In the genomic region with DNA sequence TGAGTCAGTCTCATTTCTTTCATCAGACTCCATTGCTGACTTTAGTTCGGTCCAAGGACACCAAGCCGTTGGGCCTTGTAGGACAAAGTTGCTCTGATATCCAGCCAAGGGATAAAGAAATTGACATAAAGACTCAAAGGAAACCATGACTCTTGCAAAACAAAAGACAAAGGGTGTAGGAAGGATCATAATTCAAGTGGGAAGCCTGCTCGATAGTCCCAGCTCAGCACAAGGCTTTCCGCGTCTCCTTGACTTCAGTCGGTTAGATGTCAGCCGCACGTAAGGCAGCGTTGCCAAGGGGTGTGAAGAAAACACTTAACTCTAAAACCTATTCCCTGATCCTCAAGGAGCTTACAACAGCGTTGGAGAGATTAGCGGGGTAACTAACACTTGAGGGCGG, we compare ENCODE assay signal across 8 mouse cellular contexts. TPM values are rescaled to one million over a fixed set of nuclear protein-coding genes. Genes with fewer than 3 reads are reported as not detected.
A peak's percentile ranks its signal among the peaks of the same experiment; 100 is the strongest.
DNase-seq lines count a peak whose midpoint lies in the region; ATAC-seq and TF ChIP-seq lines count a peak whose summit lies in the region.

No protein-coding gene starts in this region.

- H3K27me3 ChIP-seq in liver, adult 2 months (ENCODE audit: control insufficient read depth, insufficient read depth, low read length), result no peaks in the 10 kb centered on the region
- H3K27me3 ChIP-seq in forebrain, embryonic 11.5 days (ENCODE audit: control insufficient read depth, insufficient read depth, low read length), result no peaks in the 10 kb centered on the region
- H3K27me3 ChIP-seq in intestine, embryonic 16.5 days (replicated peaks; ENCODE audit: control insufficient read depth, insufficient read depth, low read length), result no peaks in the 10 kb centered on the region
- no peaks in the 10 kb centered on the region for H3K27me3 ChIP-seq in neural tube, embryonic 13.5 days

- DNase-seq in liver, adult 2 months (ENCODE audit: extremely low read depth, low read depth, low spot score), result no peak
- no peak for DNase-seq in liver
- no peak for DNase-seq in forebrain, embryonic 11.5 days (ENCODE audit: low spot score)
- DNase-seq in natural killer cell, adult 2 months (ENCODE audit: low spot score in 2 of 2), result no peak
- DNase-seq in gastrocnemius, postnatal 36 days, result no peak
- no peak for DNase-seq in urinary bladder, postnatal 4 days (ENCODE audit: low spot score in 2 of 2)

- 0 out of 2 replicates have a peak overlapping the region, but pooled peaks have one; percentile 95 for H3K4me3 ChIP-seq in liver, adult 2 months (ENCODE audit: insufficient read depth, low read depth, low read length)
- 0 out of 2 replicates have a peak overlapping the region, but pooled peaks have one; percentile 66 for H3K4me3 ChIP-seq in forebrain, embryonic 11.5 days (ENCODE audit: low read depth, low read length)
- H3K4me3 ChIP-seq in intestine, embryonic 16.5 days (ENCODE audit: low read length), result peak overlapping the region; percentile 65
- peak overlapping the region; percentile 81 for H3K4me3 ChIP-seq in neural tube, embryonic 13.5 days

- no peaks in the 10 kb centered on the region for H3K4me1 ChIP-seq in liver, adult 2 months (ENCODE audit: control insufficient read depth, insufficient read depth, low read length)
- H3K4me1 ChIP-seq in forebrain, embryonic 11.5 days (replicated peaks; ENCODE audit: control insufficient read depth, insufficient read depth, low read length), result peaks cover 2% of the 10 kb centered on the region; the same call in 1 of the 2 replicates
- H3K4me1 ChIP-seq in intestine, embryonic 16.5 days (ENCODE audit: control insufficient read depth, insufficient read depth, low read length), result no peaks in the 10 kb centered on the region; the same call in 1 of the 2 replicates
- peaks cover 17% of the 10 kb centered on the region for H3K4me1 ChIP-seq in neural tube, embryonic 13.5 days (replicated peaks)

- WGBS in liver, adult 2 months, result 78% methylated on average over 12 of the region's 12 CpGs
- WGBS in forebrain, embryonic 11.5 days, result 66% methylated on average over 12 of the region's 12 CpGs
- WGBS in intestine, embryonic 16.5 days, result 69% methylated on average over 12 of the region's 12 CpGs
- 55% methylated on average over 12 of the region's 12 CpGs for WGBS in neural tube, embryonic 13.5 days

- intact Hi-C loops in gastrocnemius, postnatal 36 days (cut with DNase I), result no loop called here

- no peaks in the 10 kb centered on the region for H3K79me2 ChIP-seq in liver, adult 2 months (ENCODE audit: control insufficient read depth, insufficient read depth, low read length)

- 0 out of 2 replicates have a peak overlapping the region, but pooled peaks have one; percentile 2 for H3K27ac ChIP-seq in liver, adult 2 months (replicated peaks; ENCODE audit: insufficient read depth, low read depth, low read length)
- H3K27ac ChIP-seq in forebrain, embryonic 11.5 days (ENCODE audit: low read depth, low read length), result no peak overlapping the region
- peak overlapping the region; percentile 23; the same call in 1 of the 2 replicates for H3K27ac ChIP-seq in intestine, embryonic 16.5 days (ENCODE audit: low read length)
- H3K27ac ChIP-seq in neural tube, embryonic 13.5 days (replicated peaks), result peak overlapping the region; percentile 95

- H3K4me2 ChIP-seq in forebrain, embryonic 11.5 days (ENCODE audit: low read depth, low read length, severe bottlenecking), result peak overlapping the region; percentile 88; the same call in 1 of the 2 replicates
- peak overlapping the region; percentile 90 for H3K4me2 ChIP-seq in intestine, embryonic 16.5 days (ENCODE audit: low read depth, low read length)
- peak overlapping the region; percentile 81 for H3K4me2 ChIP-seq in neural tube, embryonic 13.5 days

- TF ChIP-seq POLR2A in liver, adult 2 months (IDR thresholded peaks at IDR 0.05; ENCODE audit: extremely low read depth, insufficient read depth, low read length), result no peak

- no peaks in the 10 kb centered on the region for H3K36me3 ChIP-seq in liver, adult 2 months (ENCODE audit: control insufficient read depth, insufficient read depth, low read length)
- H3K36me3 ChIP-seq in forebrain, embryonic 11.5 days (ENCODE audit: control insufficient read depth, insufficient read depth, low read length), result no peaks in the 10 kb centered on the region
- no peaks in the 10 kb centered on the region for H3K36me3 ChIP-seq in intestine, embryonic 16.5 days (ENCODE audit: control insufficient read depth, insufficient read depth, low read length)
- no peaks in the 10 kb centered on the region for H3K36me3 ChIP-seq in neural tube, embryonic 13.5 days

- H3K9me3 ChIP-seq in forebrain, embryonic 11.5 days (ENCODE audit: control insufficient read depth, low read length), result no peaks in the 10 kb centered on the region; the same call in 1 of the 2 replicates
- 0 out of 2 replicates have a peak, but pooled peaks cover 4% of the 10 kb centered on the region for H3K9me3 ChIP-seq in intestine, embryonic 16.5 days (ENCODE audit: control insufficient read depth, low read length)
- H3K9me3 ChIP-seq in neural tube, embryonic 13.5 days, result no peaks in the 10 kb centered on the region

- no peak overlapping the region; the same call in 1 of the 2 replicates for H3K9ac ChIP-seq in liver, adult 2 months (ENCODE audit: low read depth, low read length)
- H3K9ac ChIP-seq in forebrain, embryonic 11.5 days (ENCODE audit: low read length), result peak overlapping the region; percentile 94
- peak overlapping the region; percentile 88 for H3K9ac ChIP-seq in intestine, embryonic 16.5 days (ENCODE audit: low read depth, low read length)
- H3K9ac ChIP-seq in neural tube, embryonic 13.5 days, result peak overlapping the region; percentile 94

- TF ChIP-seq CTCF in liver, adult 2 months (IDR thresholded peaks at IDR 0.05; ENCODE audit: low read depth, low read length), result no peak

- ATAC-seq in forebrain, embryonic 11.5 days (replicated peaks; ENCODE audit: low FRiP score), result no peak
- no peak for ATAC-seq in intestine, embryonic 16.5 days
- ATAC-seq in neural tube, embryonic 13.5 days (ENCODE audit: low read depth), result peak; percentile 32; the same call in 1 of the 2 replicates

RNA-seq across cellular contexts. Expression of a gene that starts 0.5 kb away (rescaled TPM):
- total RNA-seq in liver, adult 2 months (2014; rRNA removed), result 1.3 and 1.4 TPM in 2 replicates
- polyA plus RNA-seq in liver, adult 2 months (2012; rRNA removed), result 0.16 and 0.32 TPM in 2 replicates
- polyA plus RNA-seq in forebrain, embryonic 11.5 days (2014; fragmentation: Nextera tagmentation; extraction: Ambion mirVana), result 11.1 and 11.3 TPM in 2 replicates
- 4.5 and 5.2 TPM in 2 replicates for polyA plus RNA-seq in intestine, embryonic 16.5 days (2015; fragmentation: Nextera tagmentation; extraction: Ambion mirVana)
- polyA plus RNA-seq in neural tube, embryonic 13.5 days (2015; fragmentation: Nextera tagmentation; extraction: Ambion mirVana), result 7.2 and 7.7 TPM in 2 replicates
- 1 to 10 TPM; 1.1 to 1.3 TPM for total RNA-seq in gastrocnemius, postnatal 36 days (2021)
